Mouse (Mus musculus): ENCODE measurements at regions not wholly inside any gene's neighbourhood (a gene's known extent, or its start where the extent isn't known, plus 50 kb on each side); places are given as distances from the start of the nearest gene placed in this dataset.

DNA sequence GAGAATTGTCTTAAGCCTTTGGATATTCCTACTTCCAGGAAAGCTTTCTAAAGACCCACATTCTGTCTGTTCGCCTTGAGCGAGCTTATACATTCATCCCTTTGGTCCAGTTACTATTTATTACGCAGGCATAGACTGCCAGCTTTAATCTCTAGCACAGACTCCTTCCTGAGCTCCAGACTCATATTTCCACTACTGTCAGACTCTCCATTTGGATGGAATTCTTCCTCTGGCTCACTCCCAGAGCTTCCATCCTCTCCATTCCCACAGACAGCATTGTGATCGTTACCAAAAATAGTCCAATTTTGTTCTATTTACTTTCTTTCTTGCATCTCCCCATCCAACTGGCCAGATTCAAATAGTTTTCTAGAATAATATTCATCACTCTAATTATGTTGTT lies 420.3 kb upstream of the Syt1 start:
- no peak for ATAC-seq (replicated peaks; ENCODE audit: insufficient number of reproducible peaks, low FRiP score, low TSS enrichment)

GRCm38 (mm10) chr10:109427878-109428277 lies 417.1 kb upstream of the Syt1 start:
- Histone ChIP-seq H3K9me3 (replicated peaks; ENCODE audit: control insufficient read depth, low read length) (no peaks in the 10 kb centered on the region), H3K4me3 (ENCODE audit: low read depth, low read length) (no peak overlapping the region), H3K36me3 (ENCODE audit: control insufficient read depth, insufficient read depth, low read length) (no peaks in the 10 kb centered on the region), H3K4me2 (no peak overlapping the region), H3K27me3 (ENCODE audit: control insufficient read depth, insufficient read depth, low read length) (no peaks in the 10 kb centered on the region), H3K9ac (ENCODE audit: low read depth, low read length) (no peak overlapping the region), H3K27ac (ENCODE audit: low read depth, low read length) (no peak overlapping the region), H3K4me1 (ENCODE audit: control insufficient read depth, insufficient read depth, low read length) (no peaks in the 10 kb centered on the region)
- no peak for ATAC-seq (replicated peaks; ENCODE audit: insufficient number of reproducible peaks, low FRiP score, low TSS enrichment)
- 74% methylated on average over 3 of the region's 3 CpGs for WGBS (ENCODE audit: insufficient replicate concordance)

More for the DNA sequence above, 420.3 kb upstream of the Syt1 start:
- Histone ChIP-seq H3K4me1 (ENCODE audit: control insufficient read depth, insufficient read depth, low read length) (no peaks in the 10 kb centered on the region), H3K27me3 (ENCODE audit: control insufficient read depth, insufficient read depth, low read length) (no peaks in the 10 kb centered on the region), H3K9ac (ENCODE audit: low read depth, low read length) (no peak overlapping the region), H3K27ac (ENCODE audit: low read depth, low read length) (no peak overlapping the region), H3K4me2 (no peak overlapping the region), H3K4me3 (ENCODE audit: low read depth, low read length) (no peak overlapping the region), H3K9me3 (replicated peaks; ENCODE audit: control insufficient read depth, low read length) (no peaks in the 10 kb centered on the region), H3K36me3 (ENCODE audit: control insufficient read depth, insufficient read depth, low read length) (no peaks in the 10 kb centered on the region)
- WGBS (ENCODE audit: insufficient replicate concordance), result 87% methylated on average over 4 of the region's 4 CpGs

DNA sequence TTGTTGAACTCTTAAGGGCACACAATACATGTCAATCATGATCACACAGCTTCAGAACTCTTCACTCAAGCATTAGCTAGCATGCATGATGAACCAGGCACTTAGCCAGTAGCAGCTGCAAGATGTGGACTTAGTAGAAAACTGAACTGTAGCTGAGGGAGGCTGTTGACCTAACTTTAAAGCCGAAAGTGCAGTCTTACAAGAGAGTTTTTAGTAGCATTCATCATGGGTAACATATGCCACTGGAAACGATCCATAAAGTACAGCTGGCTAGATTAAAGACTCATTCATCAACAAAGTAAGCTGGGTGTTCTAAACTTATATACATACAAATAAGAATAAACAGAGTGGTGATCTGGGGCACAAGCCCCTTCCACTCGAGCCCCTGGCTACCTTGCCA lies 396.2 kb upstream of the Syt1 start:
- Histone ChIP-seq H3K36me3 (ENCODE audit: control insufficient read depth, insufficient read depth, low read length) (no peaks in the 10 kb centered on the region), H3K9ac (ENCODE audit: low read depth, low read length) (no peak overlapping the region), H3K27me3 (ENCODE audit: control insufficient read depth, insufficient read depth, low read length) (no peaks in the 10 kb centered on the region), H3K4me1 (ENCODE audit: control insufficient read depth, insufficient read depth, low read length) (no peaks in the 10 kb centered on the region), H3K4me2 (no peak overlapping the region), H3K9me3 (replicated peaks; ENCODE audit: control insufficient read depth, low read length) (no peaks in the 10 kb centered on the region), H3K4me3 (ENCODE audit: low read depth, low read length) (no peak overlapping the region), H3K27ac (ENCODE audit: low read depth, low read length) (no peak overlapping the region)
- 79% methylated on average over 3 of the region's 3 CpGs for WGBS (ENCODE audit: insufficient replicate concordance)
- no peak for ATAC-seq (replicated peaks; ENCODE audit: insufficient number of reproducible peaks, low FRiP score, low TSS enrichment)

- no peak overlapping the region for H3K4me2 ChIP-seq
- H3K4me3 ChIP-seq (ENCODE audit: low read depth, low read length), result no peak overlapping the region
- H3K36me3 ChIP-seq (ENCODE audit: control insufficient read depth, insufficient read depth, low read length), result no peaks in the 10 kb centered on the region
- H3K4me1 ChIP-seq (ENCODE audit: control insufficient read depth, insufficient read depth, low read length), result no peaks in the 10 kb centered on the region
- no peak overlapping the region for H3K27ac ChIP-seq (ENCODE audit: low read depth, low read length)
- no peak overlapping the region for H3K9ac ChIP-seq (ENCODE audit: low read depth, low read length)
- no peak for ATAC-seq (replicated peaks; ENCODE audit: insufficient number of reproducible peaks, low FRiP score, low TSS enrichment)
- no peaks in the 10 kb centered on the region for H3K27me3 ChIP-seq (ENCODE audit: control insufficient read depth, insufficient read depth, low read length)
- 74% methylated on average over 6 of the region's 6 CpGs for WGBS (ENCODE audit: insufficient replicate concordance)
- no peaks in the 10 kb centered on the region for H3K9me3 ChIP-seq (replicated peaks; ENCODE audit: control insufficient read depth, low read length)
Observed at GRCm38 (mm10) chr10:109405116-109405685, 394.4 kb upstream of the Syt1 start.

GRCm38 (mm10) chr10:109383758-109384157 lies 373.0 kb upstream of the Syt1 start:
- Histone ChIP-seq H3K36me3 (ENCODE audit: control insufficient read depth, insufficient read depth, low read length) (no peaks in the 10 kb centered on the region), H3K4me1 (ENCODE audit: control insufficient read depth, insufficient read depth, low read length) (no peaks in the 10 kb centered on the region), H3K4me3 (ENCODE audit: low read depth, low read length) (no peak overlapping the region), H3K9me3 (replicated peaks; ENCODE audit: control insufficient read depth, low read length) (no peaks in the 10 kb centered on the region), H3K27me3 (ENCODE audit: control insufficient read depth, insufficient read depth, low read length) (no peaks in the 10 kb centered on the region), H3K27ac (ENCODE audit: low read depth, low read length) (no peak overlapping the region), H3K4me2 (no peak overlapping the region), H3K9ac (ENCODE audit: low read depth, low read length) (no peak overlapping the region)
- no peak for ATAC-seq (replicated peaks; ENCODE audit: insufficient number of reproducible peaks, low FRiP score, low TSS enrichment)
- WGBS (ENCODE audit: insufficient replicate concordance), result 56% methylated on average over 4 of the region's 4 CpGs

DNA sequence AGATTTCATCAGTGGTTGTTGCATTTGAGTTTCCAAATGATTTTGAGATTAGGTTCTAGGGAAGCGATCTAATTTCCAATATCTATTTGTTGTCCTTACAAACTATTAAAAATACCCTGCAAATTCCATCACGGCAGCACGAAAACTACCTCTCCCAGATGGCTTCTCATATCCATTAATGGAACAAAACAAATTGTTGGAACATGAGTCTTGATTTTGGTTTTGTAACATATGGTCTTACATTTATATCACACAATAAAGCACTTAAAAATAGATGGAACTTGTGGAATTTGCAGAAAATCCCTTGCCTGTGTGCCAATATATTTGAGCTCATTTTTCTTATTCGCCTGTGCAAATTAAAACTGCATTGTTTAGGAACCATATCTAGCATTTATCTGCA lies 368.1 kb upstream of the Syt1 start:
- H3K4me1 ChIP-seq (ENCODE audit: control insufficient read depth, insufficient read depth, low read length), result no peaks in the 10 kb centered on the region
- H3K27me3 ChIP-seq (ENCODE audit: control insufficient read depth, insufficient read depth, low read length), result no peaks in the 10 kb centered on the region
- 78% methylated on average over 4 of the region's 4 CpGs for WGBS (ENCODE audit: insufficient replicate concordance)
- H3K4me3 ChIP-seq (ENCODE audit: low read depth, low read length), result no peak overlapping the region
- H3K4me2 ChIP-seq, result no peak overlapping the region
- H3K9ac ChIP-seq (ENCODE audit: low read depth, low read length), result no peak overlapping the region
- no peaks in the 10 kb centered on the region for H3K36me3 ChIP-seq (ENCODE audit: control insufficient read depth, insufficient read depth, low read length)
- H3K9me3 ChIP-seq (replicated peaks; ENCODE audit: control insufficient read depth, low read length), result no peaks in the 10 kb centered on the region
- ATAC-seq (replicated peaks; ENCODE audit: insufficient number of reproducible peaks, low FRiP score, low TSS enrichment), result no peak
- H3K27ac ChIP-seq (ENCODE audit: low read depth, low read length), result no peak overlapping the region

DNA sequence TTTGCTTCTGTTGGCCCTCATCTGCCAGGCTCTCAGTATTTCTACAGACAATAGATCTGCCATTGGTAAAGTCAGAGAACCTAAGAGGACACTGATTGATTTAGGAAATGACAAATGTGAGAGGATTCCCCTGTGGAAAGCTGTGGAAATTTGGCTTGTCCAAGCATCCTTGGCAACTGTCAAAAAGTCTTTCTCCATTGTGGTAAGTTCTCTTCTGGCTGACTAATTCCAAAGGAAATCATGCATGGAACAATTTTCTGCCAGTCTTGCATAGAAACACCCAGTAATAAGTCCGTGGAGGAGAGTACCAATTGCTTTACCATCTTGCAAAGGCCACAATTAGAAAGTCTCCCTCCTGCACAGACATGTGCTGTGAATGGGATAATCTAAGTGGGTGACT lies 349.4 kb upstream of the Syt1 start:
- Histone ChIP-seq H3K4me3 (ENCODE audit: low read depth, low read length) (no peak overlapping the region), H3K36me3 (ENCODE audit: control insufficient read depth, insufficient read depth, low read length) (no peaks in the 10 kb centered on the region), H3K4me2 (no peak overlapping the region), H3K27me3 (ENCODE audit: control insufficient read depth, insufficient read depth, low read length) (no peaks in the 10 kb centered on the region), H3K9me3 (replicated peaks; ENCODE audit: control insufficient read depth, low read length) (no peaks in the 10 kb centered on the region), H3K9ac (ENCODE audit: low read depth, low read length) (no peak overlapping the region), H3K4me1 (ENCODE audit: control insufficient read depth, insufficient read depth, low read length) (no peaks in the 10 kb centered on the region), H3K27ac (ENCODE audit: low read depth, low read length) (no peak overlapping the region)
- no peak for ATAC-seq (replicated peaks; ENCODE audit: insufficient number of reproducible peaks, low FRiP score, low TSS enrichment)
- WGBS (ENCODE audit: insufficient replicate concordance), result 75% methylated on average over 1 of the region's 1 CpGs

DNA sequence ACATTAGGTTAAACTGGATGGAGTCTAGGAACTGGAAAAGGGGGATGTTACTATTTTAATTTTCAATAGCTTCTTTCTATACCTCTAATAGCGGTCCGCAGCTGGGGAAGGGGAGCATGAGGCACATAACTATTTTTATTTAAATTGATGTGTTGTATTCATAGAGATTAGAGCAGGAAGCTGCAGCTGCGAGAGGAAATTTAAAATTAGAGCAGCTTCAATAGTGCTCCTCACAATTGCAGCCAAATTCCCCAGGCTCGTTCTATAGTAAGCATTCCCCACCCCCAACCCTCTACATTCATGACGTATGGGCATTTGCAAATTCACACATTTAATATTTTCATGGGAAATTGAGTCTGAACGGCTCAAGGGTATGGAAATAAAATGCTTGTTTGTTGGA lies 348.0 kb upstream of the Syt1 start:
- no peak overlapping the region for H3K9ac ChIP-seq (ENCODE audit: low read depth, low read length)
- H3K27ac ChIP-seq (ENCODE audit: low read depth, low read length), result no peak overlapping the region
- 82% methylated on average over 6 of the region's 6 CpGs for WGBS (ENCODE audit: insufficient replicate concordance)
- no peak for ATAC-seq (replicated peaks; ENCODE audit: insufficient number of reproducible peaks, low FRiP score, low TSS enrichment)
- H3K4me1 ChIP-seq (ENCODE audit: control insufficient read depth, insufficient read depth, low read length), result no peaks in the 10 kb centered on the region
- no peak overlapping the region for H3K4me3 ChIP-seq (ENCODE audit: low read depth, low read length)
- no peak overlapping the region for H3K4me2 ChIP-seq
- no peaks in the 10 kb centered on the region for H3K9me3 ChIP-seq (replicated peaks; ENCODE audit: control insufficient read depth, low read length)
- no peaks in the 10 kb centered on the region for H3K36me3 ChIP-seq (ENCODE audit: control insufficient read depth, insufficient read depth, low read length)
- H3K27me3 ChIP-seq (ENCODE audit: control insufficient read depth, insufficient read depth, low read length), result no peaks in the 10 kb centered on the region

GRCm38 (mm10) chr10:109332846-109333386 lies 322.1 kb upstream of the Syt1 start:
- no peak for ATAC-seq (replicated peaks; ENCODE audit: insufficient number of reproducible peaks, low FRiP score, low TSS enrichment)
- H3K4me1 ChIP-seq (ENCODE audit: control insufficient read depth, insufficient read depth, low read length), result no peaks in the 10 kb centered on the region
- no peaks in the 10 kb centered on the region for H3K27me3 ChIP-seq (ENCODE audit: control insufficient read depth, insufficient read depth, low read length)
- H3K36me3 ChIP-seq (ENCODE audit: control insufficient read depth, insufficient read depth, low read length), result no peaks in the 10 kb centered on the region
- H3K4me3 ChIP-seq (ENCODE audit: low read depth, low read length), result no peak overlapping the region
- 72% methylated on average over 7 of the region's 7 CpGs for WGBS (ENCODE audit: insufficient replicate concordance)
- H3K9ac ChIP-seq (ENCODE audit: low read depth, low read length), result no peak overlapping the region
- no peaks in the 10 kb centered on the region for H3K9me3 ChIP-seq (replicated peaks; ENCODE audit: control insufficient read depth, low read length)
- no peak overlapping the region for H3K27ac ChIP-seq (ENCODE audit: low read depth, low read length)
- H3K4me2 ChIP-seq, result no peak overlapping the region
